Mouse (Mus musculus): ENCODE measurements around the gene Btbd35f5. TPM values are rescaled to one million over a fixed set of nuclear protein-coding genes. Genes with fewer than 3 reads are reported as not detected.

Gene Btbd35f5
- not detected for polyA plus RNA-seq (2014; fragmentation: Illumina TruSeq; extraction: RNeasy Lipid Tissue Mini Kit (QIAGEN cat#74804); ENCODE audit: low replicate concordance)

DNA sequence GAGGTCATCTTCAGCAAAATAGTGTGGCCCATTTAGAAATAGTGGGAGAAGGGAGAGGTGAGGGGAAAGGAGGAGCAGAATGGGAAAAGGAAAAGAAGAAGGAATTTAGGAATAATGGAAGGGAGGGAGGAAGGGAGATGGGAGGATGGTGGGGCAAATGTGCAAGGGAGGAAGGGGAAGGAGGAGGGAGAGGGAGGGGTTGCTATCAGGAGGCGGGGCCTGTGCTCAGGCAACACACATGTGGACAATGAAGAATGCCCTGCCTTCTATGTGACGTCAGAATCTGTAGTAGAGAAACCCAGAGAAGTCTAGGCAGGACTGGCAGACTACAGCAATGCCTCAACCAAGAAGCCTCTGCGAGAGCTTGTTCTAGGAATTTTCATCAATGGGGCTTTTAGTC, at the start of gene Btbd35f5:
Gene Btbd35f5 (plus strand): TSS at position 301 of the 400 bp plus-strand sequence.

DNA sequence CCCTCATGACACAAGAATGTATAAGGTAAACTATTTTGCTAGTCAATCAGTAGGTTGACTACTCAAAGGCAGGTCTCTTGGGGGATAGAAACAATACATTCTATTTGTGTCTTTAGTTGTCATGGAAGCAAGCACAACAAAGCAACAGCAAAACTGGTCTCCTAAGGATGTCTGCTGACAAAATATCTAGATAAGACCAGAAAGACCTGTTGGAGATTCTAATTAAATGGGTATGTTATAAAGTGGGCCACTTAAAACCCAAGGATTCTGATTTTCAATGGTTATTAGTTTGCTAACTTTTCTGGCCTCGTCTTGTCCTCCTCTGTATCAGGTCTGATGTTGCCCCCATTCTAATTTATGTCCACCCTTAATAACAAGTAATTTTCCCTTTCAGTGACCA, 32.2 kb upstream of the Btbd35f5 start, which contains the start of gene Gm21789:
Gene Gm21789 (plus strand): TSS at position 301 of the 400 bp plus-strand sequence.

Other genes starting within 250 kb of the Btbd35f5 start
- not detected for gene Btbd35f21, start 247.8 kb upstream of the Btbd35f5 start, polyA plus RNA-seq (2014; fragmentation: Illumina TruSeq; extraction: RNeasy Lipid Tissue Mini Kit (QIAGEN cat#74804); ENCODE audit: low replicate concordance)
- not detected for gene Btbd35f30, start 79.3 kb upstream of the Btbd35f5 start, polyA plus RNA-seq (2014; fragmentation: Illumina TruSeq; extraction: RNeasy Lipid Tissue Mini Kit (QIAGEN cat#74804); ENCODE audit: low replicate concordance)
- not detected for gene Gm21789, start 32.1 kb upstream of the Btbd35f5 start, polyA plus RNA-seq (2014; fragmentation: Illumina TruSeq; extraction: RNeasy Lipid Tissue Mini Kit (QIAGEN cat#74804); ENCODE audit: low replicate concordance)